Mouse (Mus musculus) induced T-regulatory cell, adult 2 months (primary cell): ENCODE measurements around the gene Snrk.
"Not testable (repeated sequence)": the region's sequence is repeated elsewhere in the genome, so short reads cannot be mapped to it uniquely, and the experiment has no call there.

Source experiments
- DNase-seq: peaks from one replicate; pipeline ENCODE4 v3.0.0-alpha.2; 2012; ENCODE audit warnings: low read depth

Snrk gene

GRCm38 (mm10) chr9:122144776-122145175 is 27.7 kb downstream of the Snrk start:
- DNase-seq, result no peak

- DNase-seq, result no peak
Measured at GRCm38 (mm10) chr9:122145677-122146076, 28.6 kb downstream of the Snrk start.

- DNase-seq, result no peak
Measured at GRCm38 (mm10) chr9:122146124-122146870, 29.2 kb downstream of the Snrk start.

DNA sequence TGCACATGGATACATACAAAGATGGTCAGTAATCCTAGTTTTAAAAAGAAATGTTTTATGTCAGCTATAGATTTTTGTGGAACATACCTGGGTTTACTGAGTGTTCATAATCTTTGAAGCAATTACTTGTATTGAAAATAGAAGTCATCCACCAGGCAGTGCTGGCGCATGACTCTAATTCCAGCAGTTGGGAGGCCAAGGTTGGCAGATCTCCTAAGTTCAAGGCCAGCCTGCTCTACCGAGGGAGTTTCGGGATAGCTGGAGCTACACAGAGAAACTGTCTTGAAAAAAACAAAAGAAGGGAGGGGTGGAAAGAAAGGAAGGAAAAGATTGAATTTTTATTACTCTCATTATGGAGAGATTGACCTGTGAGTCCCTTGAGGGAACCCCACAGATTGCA is 31.3 kb downstream of the Snrk start:
- no peak for DNase-seq

DNA sequence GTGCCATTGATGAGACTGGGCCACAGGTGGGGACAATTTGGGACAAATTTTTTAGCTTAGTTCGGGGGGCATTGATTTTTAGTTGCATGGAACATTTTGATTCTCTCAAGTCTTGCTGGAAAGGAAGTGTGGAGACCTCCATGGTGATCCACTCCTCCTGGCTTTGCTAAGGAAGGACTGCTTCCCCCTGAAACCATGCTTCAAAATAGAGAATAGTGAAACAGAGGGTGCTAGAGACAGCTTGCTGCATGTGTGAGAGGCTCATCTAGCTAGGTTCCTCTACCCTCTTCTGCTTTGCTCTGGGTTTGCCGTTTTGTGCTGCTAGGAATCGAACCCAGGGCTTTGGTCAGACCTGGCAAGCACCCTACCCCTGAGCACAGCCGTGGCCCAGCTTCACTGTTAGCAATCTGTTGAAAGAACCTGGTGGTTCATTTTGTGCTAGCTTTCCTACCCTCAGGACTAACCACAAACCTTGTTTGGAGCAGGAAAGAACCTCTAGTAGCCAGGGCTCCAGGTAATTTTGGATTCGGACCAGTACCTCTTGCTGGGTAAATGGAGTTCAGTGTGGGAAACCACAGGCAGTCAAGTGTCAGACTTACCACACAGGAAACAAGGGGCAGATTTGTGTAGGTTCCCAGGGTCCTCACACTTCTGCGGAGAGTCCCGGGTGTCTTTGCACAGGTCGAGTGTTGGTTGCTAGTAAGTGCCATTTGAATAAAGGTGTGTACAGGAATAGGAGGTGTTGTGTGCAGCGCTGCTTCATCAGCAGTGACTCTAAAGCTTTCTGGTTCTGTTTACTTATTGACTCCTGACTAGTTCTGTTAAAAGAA is 33.1 kb downstream of the Snrk start:
- DNase-seq, result peak; percentile 60

DNA sequence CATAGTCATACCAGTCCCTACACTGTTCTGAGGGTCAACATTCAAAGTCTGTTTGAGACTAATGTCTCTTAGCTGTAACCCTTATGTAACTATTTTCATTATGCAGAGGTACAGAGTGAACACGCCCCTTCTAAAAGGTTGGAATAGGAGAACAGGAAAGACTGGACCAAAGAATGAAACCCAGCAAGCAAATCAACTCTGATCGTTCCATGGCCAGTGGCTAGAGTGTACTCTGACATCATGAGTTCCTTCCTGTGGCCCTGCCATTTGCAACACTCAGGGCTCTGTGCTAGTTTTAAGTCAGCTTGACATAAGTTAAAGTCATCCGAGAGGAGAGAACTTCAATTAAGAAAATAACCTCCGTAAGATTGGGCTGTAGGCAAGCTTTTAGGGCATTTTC is 35.0 kb downstream of the Snrk start:
- DNase-seq, result no peak

- no peak for DNase-seq
Measured at GRCm38 (mm10) chr9:122152501-122152900, 35.4 kb downstream of the Snrk start.

DNA sequence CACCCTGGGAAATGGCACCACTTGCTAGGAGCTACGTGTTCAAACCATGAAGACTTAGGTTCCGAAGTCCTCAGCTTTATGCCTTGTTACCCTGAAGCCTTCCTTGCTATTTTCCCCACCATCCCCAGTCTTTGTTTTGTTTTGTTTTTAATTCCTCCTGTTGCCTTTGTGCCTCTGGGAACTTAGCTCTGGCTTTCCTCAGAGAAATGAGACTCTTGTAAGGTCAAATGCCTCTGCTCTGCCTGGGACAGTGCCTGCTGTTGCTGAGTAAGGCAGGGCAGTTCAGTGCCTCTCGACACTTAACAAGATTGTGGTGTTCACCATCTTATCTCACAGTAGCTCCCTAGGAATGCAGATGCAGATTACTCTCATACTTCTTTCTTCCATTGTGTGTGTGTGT is 36.4 kb downstream of the Snrk start:
- no peak for DNase-seq

DNA sequence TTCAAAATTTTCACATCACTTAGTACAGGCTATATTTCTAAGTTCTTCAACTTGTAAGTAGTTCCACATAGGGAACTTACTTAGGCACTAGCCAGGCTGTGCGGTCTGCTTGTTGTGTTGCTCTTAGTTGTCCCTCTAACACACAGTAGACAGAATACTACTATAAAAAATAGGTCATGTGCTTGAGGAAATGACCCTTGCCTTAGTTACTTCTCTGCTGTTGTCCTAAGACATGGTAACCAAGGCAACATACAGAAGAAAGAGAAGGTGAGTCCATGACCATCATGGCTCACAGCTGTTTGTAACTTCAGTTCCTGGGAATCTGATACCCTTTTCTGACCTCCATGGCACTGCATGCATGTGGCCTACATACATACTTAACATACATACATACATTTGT is 38.1 kb downstream of the Snrk start:
- no peak for DNase-seq

- DNase-seq, result peak; percentile 19
Measured at GRCm38 (mm10) chr9:122156389-122157078, 39.5 kb downstream of the Snrk start.

- no peak for DNase-seq
Measured at GRCm38 (mm10) chr9:122157079-122157441, 40.0 kb downstream of the Snrk start.

GRCm38 (mm10) chr9:122164535-122164934 is 47.5 kb downstream of the Snrk start:
- DNase-seq, result no peak

- DNase-seq, result not testable (repeated sequence)
Measured at GRCm38 (mm10) chr9:122167719-122168118, 50.7 kb downstream of the Snrk start.

- no peak for DNase-seq
Measured at GRCm38 (mm10) chr9:122169901-122170300, 52.8 kb downstream of the Snrk start.

DNA sequence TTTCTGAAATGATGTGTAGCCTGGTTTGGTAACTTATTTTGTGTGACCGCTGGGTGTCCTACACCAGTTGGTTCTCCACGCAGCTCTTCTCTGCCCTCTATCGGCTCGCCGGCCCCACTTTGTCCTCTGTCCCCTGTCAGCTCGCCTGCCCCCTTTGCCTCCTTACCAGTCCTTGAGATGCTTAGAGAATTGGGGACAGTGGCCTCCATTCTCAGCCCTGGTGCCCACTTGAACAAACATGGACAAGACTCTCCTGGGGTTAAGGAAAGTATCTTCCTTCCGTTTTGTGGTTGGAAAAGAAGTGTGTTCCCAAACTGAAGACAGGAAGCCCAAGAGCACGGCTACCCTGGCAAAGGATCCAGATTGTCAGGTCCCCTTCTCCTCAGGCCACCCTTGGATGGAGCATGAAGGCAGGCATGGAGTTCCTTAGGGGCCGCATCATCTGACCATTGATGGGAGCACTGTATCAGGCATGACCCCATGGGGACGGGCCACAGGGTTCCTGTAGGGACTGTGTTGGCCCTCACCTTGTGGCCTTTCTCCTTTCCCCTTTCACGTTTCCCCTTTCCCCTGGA is 55.6 kb downstream of the Snrk start:
- DNase-seq, result no peak

GRCm38 (mm10) chr9:122173405-122174233 is 56.6 kb downstream of the Snrk start:
- DNase-seq, result no peak

GRCm38 (mm10) chr9:122174723-122175122 is 57.7 kb downstream of the Snrk start:
- DNase-seq, result no peak

- peak; percentile 55 for DNase-seq
Measured at GRCm38 (mm10) chr9:122177256-122178220, 60.5 kb downstream of the Snrk start.

GRCm38 (mm10) chr9:122178427-122178826 is 61.4 kb downstream of the Snrk start:
- no peak for DNase-seq

- DNase-seq, result no peak
Measured at GRCm38 (mm10) chr9:122180105-122180504, 63.0 kb downstream of the Snrk start.
